Mouse (Mus musculus): ENCODE measurements around the gene Xrra1.

DNA sequence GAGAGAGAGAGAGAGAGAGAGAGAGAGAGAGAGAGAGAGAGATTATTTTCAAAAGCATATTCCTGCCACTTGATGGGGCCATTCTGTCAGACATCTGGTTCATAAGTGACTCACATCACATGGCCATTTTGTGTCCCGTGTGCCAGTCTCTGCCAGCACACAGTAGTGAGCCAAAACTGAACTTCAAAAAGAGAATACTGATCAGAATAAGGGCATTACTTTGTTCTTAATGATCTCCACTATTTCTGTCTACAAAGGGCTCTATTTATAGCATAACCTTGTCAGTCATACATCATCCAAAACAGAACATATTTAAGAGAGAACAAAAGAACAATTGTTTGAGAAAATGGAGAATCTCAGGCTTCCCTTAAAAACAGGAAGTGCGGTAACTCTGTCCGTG lies 32.6 kb downstream of the Xrra1 start:
- TF ChIP-seq GATA1 (IDR thresholded peaks at IDR 0.05; ENCODE audit: low read length) (no peak), TAL1 (IDR thresholded peaks at IDR 0.05; ENCODE audit: low read length) (no peak)
